ENCODE assay signal across 17 mouse cellular contexts in genomic region chr3:107128421-107128820, GRCm38 (mm10). TPM values are rescaled to one million over a fixed set of nuclear protein-coding genes. Genes with fewer than 3 reads are reported as not detected.
A peak's percentile ranks its signal among the peaks of the same experiment; 100 is the strongest.
DNase-seq lines count a peak whose midpoint lies in the region; ATAC-seq and TF ChIP-seq lines count a peak whose summit lies in the region.
"Had no signal": no experiment of that assay in that cellular context is flagged by ENCODE, and none has a peak within 500 bp of the region (broad histone marks: within the 10 kb centered on the region; RNA-seq: fewer than 3 reads in every experiment).

No protein-coding gene starts in this region.

- no peaks in the 10 kb centered on the region for H3K27me3 ChIP-seq in kidney, adult 2 months (replicated peaks; ENCODE audit: control insufficient read depth, insufficient read depth, low read length)
- H3K27me3 ChIP-seq in kidney, embryonic 14.5 days (ENCODE audit: control insufficient read depth, insufficient read depth, low read length): no peaks in the 10 kb centered on the region
- no peaks in the 10 kb centered on the region for H3K27me3 ChIP-seq in lung, embryonic 16.5 days (ENCODE audit: control insufficient read depth, insufficient read depth, low read depth, low read length)
- H3K27me3 ChIP-seq in heart, embryonic 12.5 days (replicated peaks): no peaks in the 10 kb centered on the region

- TF ChIP-seq CTCF in kidney, adult 2 months (conservative IDR thresholded peaks at IDR 0.05; ENCODE audit: insufficient read depth, insufficient read length, low read depth, low read length): no peak
- TF ChIP-seq CTCF in layer of hippocampus, adult 2 months (conservative IDR thresholded peaks at IDR 0.05): no peak

- peak overlapping the region; percentile 23; the same call in 1 of the 2 replicates for H3K27ac ChIP-seq in kidney, adult 2 months (ENCODE audit: insufficient read depth, low read depth, low read length)
- no peak overlapping the region for H3K27ac ChIP-seq in kidney, embryonic 14.5 days (ENCODE audit: low read depth, low read length)
- peak overlapping the region; percentile 81 for H3K27ac ChIP-seq in layer of hippocampus, adult 2 months
- H3K27ac ChIP-seq in lung, embryonic 16.5 days (ENCODE audit: low read length): peak overlapping the region; percentile 85
- no peak overlapping the region for H3K27ac ChIP-seq in heart, embryonic 12.5 days (ENCODE audit: poor library complexity, severe bottlenecking)

- ATAC-seq in kidney, embryonic 14.5 days (ENCODE audit: low FRiP score, low TSS enrichment): no peak
- ATAC-seq in lung, embryonic 16.5 days (ENCODE audit: low read depth): peak; percentile 79
- ATAC-seq in activated CD4-positive, CD25-positive, alpha-beta regulatory T cell, adult 4 months: no peak
- ATAC-seq in heart, embryonic 12.5 days (ENCODE audit: insufficient number of reproducible peaks, low FRiP score): no peak
- ATAC-seq: intestine, postnatal 0 days had no signal

- WGBS in kidney, adult 2 months: 48% methylated on average over 3 of the region's 3 CpGs
- 68% methylated on average over 3 of the region's 3 CpGs for WGBS in kidney, embryonic 14.5 days
- WGBS in lung, embryonic 16.5 days: 31% methylated on average over 3 of the region's 3 CpGs
- WGBS in heart, embryonic 12.5 days: 60% methylated on average over 3 of the region's 3 CpGs

- peak; percentile 12 for DNase-seq in kidney, adult 2 months
- DNase-seq in layer of hippocampus, adult 2 months (ENCODE audit: low spot score in 2 of 2): peak; percentile 68 to 75
- DNase-seq in right cerebral cortex, postnatal 4 days: peak; percentile 40
- DNase-seq in urinary bladder, postnatal 10 days (ENCODE audit: low spot score): no peak
- DNase-seq: cerebellum, adult 8-10 months; gastrocnemius, postnatal 25 days; heart, postnatal 10 days had no signal

- H3K36me3 ChIP-seq in kidney, adult 2 months (ENCODE audit: control insufficient read depth, insufficient read depth, low read length): no peaks in the 10 kb centered on the region
- no peaks in the 10 kb centered on the region for H3K36me3 ChIP-seq in kidney, embryonic 14.5 days (ENCODE audit: control insufficient read depth, insufficient read depth, low read length)
- no peaks in the 10 kb centered on the region for H3K36me3 ChIP-seq in lung, embryonic 16.5 days (ENCODE audit: control insufficient read depth, insufficient read depth, low read length)
- no peaks in the 10 kb centered on the region for H3K36me3 ChIP-seq in heart, embryonic 12.5 days

- TF ChIP-seq POLR2A in kidney, adult 2 months (IDR thresholded peaks at IDR 0.05; ENCODE audit: low read depth, low read length): no peak

- no peak overlapping the region for H3K4me2 ChIP-seq in kidney, embryonic 14.5 days (replicated peaks; ENCODE audit: low read depth, low read length)
- H3K4me2 ChIP-seq in lung, embryonic 16.5 days (ENCODE audit: low read depth, low read length): no peak overlapping the region
- no peak overlapping the region for H3K4me2 ChIP-seq in heart, embryonic 12.5 days

- no peak overlapping the region for H3K9ac ChIP-seq in kidney, embryonic 14.5 days (ENCODE audit: low read depth, low read length)
- H3K9ac ChIP-seq in lung, embryonic 16.5 days (ENCODE audit: low read length): no peak overlapping the region
- no peak overlapping the region for H3K9ac ChIP-seq in heart, embryonic 12.5 days

- H3K4me3 ChIP-seq in kidney, adult 2 months (ENCODE audit: insufficient read depth, low read depth, low read length): no peak overlapping the region
- H3K4me3 ChIP-seq in kidney, embryonic 14.5 days (ENCODE audit: low read length): no peak overlapping the region
- no peak overlapping the region for H3K4me3 ChIP-seq in layer of hippocampus, adult 2 months
- no peak overlapping the region for H3K4me3 ChIP-seq in lung, embryonic 16.5 days (ENCODE audit: low read length)
- H3K4me3 ChIP-seq in heart, embryonic 12.5 days: no peak overlapping the region

- no peaks in the 10 kb centered on the region for H3K9me3 ChIP-seq in kidney, embryonic 14.5 days (ENCODE audit: control insufficient read depth, low read length)
- no peaks in the 10 kb centered on the region for H3K9me3 ChIP-seq in lung, embryonic 16.5 days (ENCODE audit: control insufficient read depth, low read length)
- H3K9me3 ChIP-seq in heart, embryonic 12.5 days (replicated peaks): no peaks in the 10 kb centered on the region

- no peaks in the 10 kb centered on the region for H3K4me1 ChIP-seq in kidney, adult 2 months (ENCODE audit: control insufficient read depth, insufficient read depth, low read length)
- H3K4me1 ChIP-seq in kidney, embryonic 14.5 days (ENCODE audit: control insufficient read depth, insufficient read depth, low read length): no peaks in the 10 kb centered on the region
- peaks cover 9% of the 10 kb centered on the region; the same call in 1 of the 2 replicates for H3K4me1 ChIP-seq in lung, embryonic 16.5 days (replicated peaks; ENCODE audit: control insufficient read depth, insufficient read depth, low read length)
- peaks cover 11% of the 10 kb centered on the region for H3K4me1 ChIP-seq in heart, embryonic 12.5 days (replicated peaks)

RNA-seq across cellular contexts. Expression of gene Kcna2, which starts 27.5 kb away (rescaled TPM):
- polyA plus RNA-seq in kidney, adult 2 months (2012; rRNA removed): 0.23 and 0.34 TPM in 2 replicates
- 0.08 and 0.20 TPM in 2 replicates for polyA plus RNA-seq in kidney, embryonic 14.5 days (2014; fragmentation: Nextera tagmentation; extraction: Ambion mirVana)
- total RNA-seq in layer of hippocampus, adult 2 months (2021): 10 to 100 TPM; 89.7 to 94.9 TPM
- 0.72 and 0.80 TPM in 2 replicates for polyA plus RNA-seq in lung, embryonic 16.5 days (2015; fragmentation: Nextera tagmentation; extraction: Ambion mirVana)
- under 1 TPM; 0.10 to 0.13 TPM for polyA plus RNA-seq in activated CD4-positive, CD25-positive, alpha-beta regulatory T cell, adult 4 months (2017; shearing (Covaris generic))
- 0.03 TPM in 1 of 2 replicates, not detected in the other for polyA plus RNA-seq in heart, embryonic 12.5 days (2016; fragmentation: Nextera tagmentation; extraction: Ambion mirVana)

RNA-seq across cellular contexts. Expression of gene Kcna10, which starts 54.4 kb away (rescaled TPM):
- polyA plus RNA-seq in kidney, adult 2 months (2012; rRNA removed): not detected in 2 replicates
- not detected in 2 replicates for polyA plus RNA-seq in kidney, embryonic 14.5 days (2014; fragmentation: Nextera tagmentation; extraction: Ambion mirVana)
- not detected for total RNA-seq in layer of hippocampus, adult 2 months (2021)
- not detected in 2 replicates for polyA plus RNA-seq in lung, embryonic 16.5 days (2015; fragmentation: Nextera tagmentation; extraction: Ambion mirVana)
- polyA plus RNA-seq in activated CD4-positive, CD25-positive, alpha-beta regulatory T cell, adult 4 months (2017; shearing (Covaris generic)): not detected
- not detected in 2 replicates for polyA plus RNA-seq in heart, embryonic 12.5 days (2016; fragmentation: Nextera tagmentation; extraction: Ambion mirVana)
- total RNA-seq: adrenal gland, postnatal 4 days; heart, postnatal 10 days; midbrain, postnatal 0 days; neutrophil, adult 5-6 weeks had no signal
- polyA plus RNA-seq: embryonic facial prominence, embryonic 14.5 days; intestine, postnatal 0 days; midbrain, postnatal 0 days; urinary bladder, adult 2 months had no signal

Comparison
In these comparisons a context has a peak if more than half of its experiments do, and no peak if none do; other contexts are left out.
1. H3K27ac ChIP-seq: peak in kidney, adult 2 months (single experiment), layer of hippocampus, adult 2 months (single experiment) and lung, embryonic 16.5 days (single experiment); none in kidney, embryonic 14.5 days (single experiment) and heart, embryonic 12.5 days (single experiment).